Mouse (Mus musculus) MEL (cell line): ENCODE measurements around the gene Dpy19l1. TPM values are rescaled to one million over a fixed set of nuclear protein-coding genes. Genes with fewer than 3 reads are reported as not detected.

Experiments used
- DNase-seq: peaks from one replicate; pipeline ENCODE4 v3.0.0; 2011; ENCODE audit warnings: low read depth, low spot score
- H3K27ac ChIP-seq: 2 replicates; pipeline ENCODE4 v1.5.1; 2012; ENCODE audit warnings: low read depth, mild to moderate bottlenecking, control low read depth, low read length, moderate library complexity; ENCODE audit not compliant: control insufficient read depth
- H3K27me3 ChIP-seq, 2 experiments: fragments of 150-350 bp in 1 of 2; sonication (generic) in 1 of 2; 2 replicates each; pipeline ENCODE4 v1.6.1; 2012; ENCODE audit warnings: low read length in 2 of 2, mild to moderate bottlenecking in 2 of 2, improper control_type of control experiment in 1 of 2, moderate library complexity in 1 of 2; ENCODE audit not compliant: insufficient read depth in 2 of 2, control insufficient read depth in 1 of 2
- H3K36me3 ChIP-seq, 2 experiments: 2 replicates each; pipeline ENCODE4 v1.6.1; 2012 to 2014; ENCODE audit warnings: low read length in 2 of 2, improper control_type of control experiment in 1 of 2, inconsistent platforms in 1 of 2, mild to moderate bottlenecking in 1 of 2; ENCODE audit not compliant: insufficient read depth in 2 of 2, control insufficient read depth in 1 of 2
- H3K4me1 ChIP-seq, 2 experiments: fragments of 150-350 bp in 1 of 2; sonication (generic) in 1 of 2; 2 replicates each; pipeline ENCODE4 v1.6.1; 2012; ENCODE audit warnings: low read length in 2 of 2, improper control_type of control experiment in 1 of 2, mild to moderate bottlenecking in 1 of 2; ENCODE audit not compliant: insufficient read depth in 2 of 2, control insufficient read depth in 1 of 2
- H3K4me3 ChIP-seq, 2 experiments: fragments of 150-350 bp in 1 of 2; sonication (generic) in 1 of 2; 2 replicates each; pipeline ENCODE4 v1.5.1; 2012; ENCODE audit warnings: low read depth in 2 of 2, low read length in 2 of 2, mild to moderate bottlenecking in 2 of 2, moderate library complexity in 2 of 2, control low read depth in 1 of 2, improper control_type of control experiment in 1 of 2; ENCODE audit not compliant: control insufficient read depth in 1 of 2, insufficient read depth in 1 of 2
- H3K79me2 ChIP-seq: 2 replicates; pipeline ENCODE4 v1.6.1; 2012; ENCODE audit warnings: mild to moderate bottlenecking, low read length, moderate library complexity; ENCODE audit not compliant: control insufficient read depth, poor library complexity, insufficient read depth
- H3K9ac ChIP-seq: 2 replicates; pipeline ENCODE4 v1.6.1; 2012; ENCODE audit warnings: low read depth, mild to moderate bottlenecking, control low read depth, low read length, moderate library complexity; ENCODE audit not compliant: control insufficient read depth, poor library complexity, severe bottlenecking
- H3K9me3 ChIP-seq: fragments of 150-350 bp; sonication (generic); replicated peaks from 2 replicates; pipeline ENCODE4 v1.6.1; 2012; ENCODE audit warnings: mild to moderate bottlenecking, low read length, improper control_type of control experiment, moderate library complexity; ENCODE audit not compliant: insufficient read depth
- BHLHE40 ChIP-seq: IDR thresholded peaks from 2 replicates; pipeline ENCODE4 v1.6.1; 2012; ENCODE audit warnings: low read depth, mild to moderate bottlenecking, inconsistent platforms, low read length, improper control_type of control experiment, borderline replicate concordance
- E2F4 ChIP-seq: IDR thresholded peaks from 2 replicates; pipeline ENCODE4 v1.6.1; 2011; ENCODE audit warnings: low read depth, low read length, improper control_type of control experiment, borderline replicate concordance
- ELF1 ChIP-seq: IDR thresholded peaks from 2 replicates; pipeline ENCODE4 v1.6.1; 2014; ENCODE audit warnings: low read depth, mild to moderate bottlenecking, inconsistent platforms, low read length, improper control_type of control experiment, moderate library complexity
- EP300 ChIP-seq, 2 experiments: IDR thresholded peaks; 2 replicates each; pipeline ENCODE4 v1.6.1; 2011; ENCODE audit warnings: improper control_type of control experiment in 2 of 2, low read length in 2 of 2, low read depth in 1 of 2, mild to moderate bottlenecking in 1 of 2
- GABPA ChIP-seq: IDR thresholded peaks from 2 replicates; pipeline ENCODE4 v1.6.1; 2012; ENCODE audit warnings: low read depth, mild to moderate bottlenecking, inconsistent platforms, low read length, improper control_type of control experiment, moderate library complexity
- GATA1 ChIP-seq: IDR thresholded peaks from 2 replicates; pipeline ENCODE4 v1.6.1; 2011; ENCODE audit warnings: low read depth, low read length, improper control_type of control experiment
- HCFC1 ChIP-seq: IDR thresholded peaks from 2 replicates; pipeline ENCODE4 v1.6.1; 2012; ENCODE audit warnings: low read depth, mild to moderate bottlenecking, inconsistent platforms, low read length, improper control_type of control experiment, moderate library complexity
- JUND ChIP-seq: IDR thresholded peaks from 2 replicates; pipeline ENCODE4 v1.6.1; 2011; ENCODE audit warnings: low read depth, mild to moderate bottlenecking, improper control_type of control experiment, low read length
- KAT2A ChIP-seq: conservative IDR thresholded peaks from 2 replicates; pipeline ENCODE4 v1.6.1; 2012; ENCODE audit warnings: low read depth, low read length, improper control_type of control experiment, inconsistent platforms
- MAFK ChIP-seq: IDR thresholded peaks from 2 replicates; pipeline ENCODE4 v1.6.1; 2011; ENCODE audit warnings: low read depth, mild to moderate bottlenecking, low read length, improper control_type of control experiment, borderline replicate concordance
- MAX ChIP-seq: IDR thresholded peaks from 2 replicates; pipeline ENCODE4 v1.6.1; 2011; ENCODE audit warnings: low read length, improper control_type of control experiment
- MAZ ChIP-seq: IDR thresholded peaks from 2 replicates; pipeline ENCODE4 v1.6.1; 2012; ENCODE audit warnings: low read depth, mild to moderate bottlenecking, inconsistent platforms, low read length, improper control_type of control experiment
- MEF2A ChIP-seq: IDR thresholded peaks from 2 replicates; pipeline ENCODE4 v1.6.1; 2014; ENCODE audit warnings: low read depth, mild to moderate bottlenecking, inconsistent platforms, low read length, improper control_type of control experiment; ENCODE audit not compliant: poor library complexity, insufficient replicate concordance, severe bottlenecking; ENCODE audit errors: extremely low read depth
- MYC ChIP-seq: IDR thresholded peaks from 2 replicates; pipeline ENCODE4 v1.6.1; 2011; ENCODE audit warnings: low read depth, mild to moderate bottlenecking, low read length, improper control_type of control experiment, moderate library complexity
- NRF1 ChIP-seq: IDR thresholded peaks from 2 replicates; pipeline ENCODE4 v1.6.1; 2014; ENCODE audit warnings: low read depth, mild to moderate bottlenecking, inconsistent platforms, low read length, improper control_type of control experiment, moderate library complexity; ENCODE audit not compliant: poor library complexity, insufficient read depth, severe bottlenecking
- POLR2A ChIP-seq, 2 experiments: IDR thresholded peaks; 2 replicates each; pipeline ENCODE4 v1.6.1; 2011 to 2012; ENCODE audit warnings: low read length in 2 of 2, mild to moderate bottlenecking in 2 of 2, control low read depth in 1 of 2, improper control_type of control experiment in 1 of 2, low read depth in 1 of 2, moderate library complexity in 1 of 2; ENCODE audit not compliant: control insufficient read depth in 1 of 2, insufficient read depth in 1 of 2, poor library complexity in 1 of 2
- POLR2AphosphoS2 ChIP-seq: IDR thresholded peaks from 2 replicates; pipeline ENCODE4 v1.6.1; 2011; ENCODE audit warnings: low read length, improper control_type of control experiment
- POLR2AphosphoS5 ChIP-seq: IDR thresholded peaks from 2 replicates; pipeline ENCODE4 v1.6.1; 2012; ENCODE audit warnings: low read depth, borderline replicate concordance, mild to moderate bottlenecking, inconsistent platforms, low read length, moderate library complexity, mixed read lengths
- RAD21 ChIP-seq: IDR thresholded peaks from 2 replicates; pipeline ENCODE4 v1.6.1; 2011; ENCODE audit warnings: mild to moderate bottlenecking, low read depth, low read length, improper control_type of control experiment
- SMC3 ChIP-seq: IDR thresholded peaks from 2 replicates; pipeline ENCODE4 v1.6.1; 2011; ENCODE audit warnings: low read depth, low read length, improper control_type of control experiment
- TAL1 ChIP-seq: IDR thresholded peaks from 2 replicates; pipeline ENCODE4 v1.6.1; 2012; ENCODE audit warnings: mild to moderate bottlenecking, inconsistent platforms, low read length, moderate library complexity, mixed read lengths
- USF1 ChIP-seq: IDR thresholded peaks from 2 replicates; pipeline ENCODE4 v1.6.1; 2014; ENCODE audit warnings: low read depth, mild to moderate bottlenecking, inconsistent platforms, low read length, improper control_type of control experiment, moderate library complexity
- polyA plus RNA-seq, 2 experiments: library from polyadenylated mRNA; stranded (reverse) in 1 of 2; unstranded in 1 of 2; fragments of >175 nt in 1 of 2; fragments of >200 nt in 1 of 2; gene quantifications; 2 replicates each; pipeline versions ENCODE4 v1.2.1 to v1.2.4; 2012; ENCODE audit warnings: low replicate concordance in 2 of 2, low read depth in 1 of 2; ENCODE audit not compliant: insufficient read length in 2 of 2, insufficient read depth in 1 of 2, missing spikeins in 1 of 2
- total RNA-seq: library from RNA; depleted of rRNA; stranded (reverse); fragments of 300-350 nt; gene quantifications from 2 replicates; pipeline ENCODE4 v1.2.3, GENCODE M21; 2012

Gene Dpy19l1
- total and polyA plus RNA-seq, 3 experiments = 26.9 to 71.6 (median 35.3) TPM

GRCm38 (mm10) chr9:24472514-24472913, 30.4 kb downstream of the Dpy19l1 start (continued):
- no peak for TF ChIP-seq MYC
- TF ChIP-seq USF1 = no peak
- TF ChIP-seq HCFC1 = no peak
- no peak for TF ChIP-seq NRF1
- no peak for TF ChIP-seq SMC3
- TF ChIP-seq GATA1 = peak; percentile 77
- no peak for TF ChIP-seq MAZ
- TF ChIP-seq KAT2A = no peak
- no peak for TF ChIP-seq GABPA
- no peak for TF ChIP-seq POLR2AphosphoS2
- peak; percentile 38 for TF ChIP-seq TAL1
- TF ChIP-seq MAFK = no peak
- TF ChIP-seq POLR2AphosphoS5 = no peak
- 0 out of 2 replicates have a peak, but pooled peaks have one; percentile 12 for TF ChIP-seq MEF2A
- TF ChIP-seq MAX = no peak

DNA sequence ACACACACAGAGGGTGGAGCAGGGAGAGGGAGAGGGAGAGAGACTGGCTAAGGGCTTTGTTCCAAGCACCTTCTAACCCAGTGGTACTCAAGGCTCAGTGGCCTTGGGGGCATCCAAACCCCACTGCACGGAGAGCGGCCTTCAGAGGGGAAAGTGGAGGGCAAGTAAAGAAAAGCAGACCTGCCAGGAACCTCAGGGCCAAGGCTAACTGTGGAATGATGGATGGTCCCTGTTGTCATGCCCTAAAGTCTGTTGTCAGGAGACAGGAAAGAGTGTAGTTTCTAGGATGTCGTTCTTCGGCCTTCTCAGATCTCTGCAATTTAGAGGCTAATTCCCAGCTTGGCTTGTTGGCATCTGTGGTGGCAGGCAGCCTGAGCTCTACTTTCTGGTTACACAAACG, 32.8 kb downstream of the Dpy19l1 start:
- H3K27ac ChIP-seq = no peak overlapping the region
- H3K79me2 ChIP-seq = peaks cover 1% of the 10 kb centered on the region; the same call in 1 of the 2 replicates
- no peak for DNase-seq
- no peaks in the 10 kb centered on the region for H3K9me3 ChIP-seq
- no peak overlapping the region for H3K4me3 ChIP-seq
- H3K4me1 ChIP-seq = peaks cover 7 to 20% of the 10 kb centered on the region in 2 experiments
- H3K9ac ChIP-seq = no peak overlapping the region
- TF ChIP-seq JUND (no peak), SMC3 (no peak), ELF1 (no peak), E2F4 (no peak), POLR2AphosphoS2 (no peak), USF1 (no peak), RAD21 (no peak), BHLHE40 (no peak), POLR2A (IDR thresholded peaks at IDR 0.05; ENCODE audit: control insufficient read depth in 1 of 2, insufficient read depth in 1 of 2, low read depth in 1 of 2, low read length in 2 of 2, poor library complexity in 1 of 2) (no peak), EP300 (IDR thresholded peaks at IDR 0.05; ENCODE audit: low read depth in 1 of 2, low read length in 2 of 2) (no peak)
- no peaks in the 10 kb centered on the region for H3K27me3 ChIP-seq
- peaks cover 11 to 17% of the 10 kb centered on the region in 2 experiments for H3K36me3 ChIP-seq
